Mouse (Mus musculus): ENCODE measurements around the gene Slc8a1.

Gene Slc8a1

DNA sequence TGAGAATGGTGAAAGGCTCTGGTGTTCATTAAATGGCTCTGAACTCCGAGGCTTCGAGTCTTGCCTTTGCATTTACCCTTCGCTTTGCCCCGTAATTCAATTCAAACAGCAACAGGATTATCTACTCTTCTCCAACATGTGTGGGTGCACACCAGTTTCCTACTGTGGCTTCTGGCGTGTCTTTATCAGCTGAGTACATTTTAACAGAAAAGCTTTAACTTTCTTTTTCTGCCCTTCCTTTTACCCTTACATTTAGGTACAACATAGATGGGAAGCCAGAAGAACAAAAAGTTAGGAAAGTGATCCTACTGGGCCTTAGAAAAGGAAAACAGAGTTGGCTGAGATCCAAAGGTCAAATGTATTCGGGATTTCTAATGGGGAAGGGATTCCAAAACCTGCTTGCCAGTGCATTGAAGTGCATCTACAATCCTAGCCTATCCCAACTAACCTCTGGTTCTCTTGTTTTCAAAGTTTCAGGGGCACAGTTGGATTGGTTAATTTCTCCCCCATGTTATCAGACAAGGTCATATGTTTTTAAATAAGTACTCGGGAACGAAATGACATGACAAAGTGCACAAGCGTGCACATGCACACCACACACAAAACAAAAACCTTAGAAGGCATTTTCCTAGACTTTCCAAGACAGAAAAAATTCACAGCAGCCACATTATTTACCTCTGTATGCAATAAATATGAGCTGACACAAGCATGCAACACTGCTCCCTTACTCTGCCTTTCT lies 172.4 kb downstream of the Slc8a1 start:
- DNase-seq (ENCODE audit: low spot score in 2 of 2): no peak

DNA sequence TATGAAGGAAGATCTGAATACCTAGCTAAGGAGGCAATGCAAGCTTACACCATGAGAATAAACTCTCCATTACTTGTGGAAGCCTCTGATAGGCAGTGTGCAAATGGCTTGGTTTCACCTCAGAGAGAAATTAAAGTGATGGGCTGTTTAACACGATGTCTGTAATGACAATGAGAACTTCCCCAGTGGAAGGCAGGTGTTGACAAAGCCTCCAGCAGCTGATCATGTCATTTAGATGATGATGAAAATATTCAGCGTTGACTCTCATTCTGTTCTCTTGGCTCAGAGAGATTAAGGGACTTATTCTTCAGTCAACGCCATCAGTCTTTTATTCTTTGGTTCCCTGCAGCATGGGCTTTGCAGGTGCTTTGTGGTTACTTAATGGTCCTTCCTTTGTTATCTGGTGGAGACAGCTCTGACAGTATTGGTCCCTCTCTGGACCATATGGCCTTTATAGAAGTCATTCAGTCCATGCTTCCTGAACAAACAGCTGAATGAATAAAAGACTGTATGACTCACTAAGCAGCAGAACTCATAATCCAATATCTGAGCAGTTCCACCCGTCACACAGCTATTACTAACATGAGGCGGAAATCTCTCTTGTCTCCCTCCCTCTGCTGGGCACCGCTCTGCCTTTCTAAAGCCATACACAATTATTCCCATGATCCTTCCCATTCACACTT lies 184.0 kb downstream of the Slc8a1 start:
- no peak for DNase-seq (ENCODE audit: low spot score in 2 of 2)

DNA sequence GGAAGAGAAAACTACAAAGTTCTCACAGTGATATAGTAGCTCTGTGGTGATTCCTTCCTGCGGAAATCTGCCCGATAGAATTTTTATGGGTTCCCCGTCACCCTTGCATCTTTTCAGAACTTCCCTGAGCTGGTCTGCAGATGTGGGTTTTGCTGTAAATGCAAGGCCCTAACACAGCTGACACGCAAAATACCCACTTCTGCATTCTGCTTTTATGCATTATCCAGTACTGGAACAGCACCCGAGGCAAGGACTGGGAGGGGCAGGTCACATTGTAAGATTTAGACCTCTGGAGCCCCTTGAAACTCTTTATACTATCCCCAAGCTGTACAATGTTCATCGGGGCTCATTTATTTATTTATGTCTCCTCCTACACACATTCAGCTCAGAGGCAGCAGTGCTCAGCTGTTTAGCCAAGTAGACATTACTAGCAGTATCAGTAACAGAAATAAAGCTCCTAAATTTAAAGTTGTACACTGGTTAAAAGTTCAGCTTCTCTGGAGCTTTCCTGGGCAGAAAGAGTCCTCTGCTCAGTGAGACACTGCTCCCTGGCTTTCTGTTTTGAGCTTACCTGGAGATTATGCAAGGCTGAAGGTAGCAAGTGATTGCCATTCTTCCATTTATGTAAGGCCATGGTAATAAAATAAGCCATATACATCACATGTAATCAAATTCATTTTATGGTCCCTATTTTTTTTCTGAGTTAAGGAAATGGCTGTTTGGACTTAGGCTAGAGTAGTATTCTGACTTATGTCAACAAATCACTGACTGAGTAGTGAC lies 186.1 kb downstream of the Slc8a1 start:
- no peak for DNase-seq (ENCODE audit: low spot score in 2 of 2)

DNA sequence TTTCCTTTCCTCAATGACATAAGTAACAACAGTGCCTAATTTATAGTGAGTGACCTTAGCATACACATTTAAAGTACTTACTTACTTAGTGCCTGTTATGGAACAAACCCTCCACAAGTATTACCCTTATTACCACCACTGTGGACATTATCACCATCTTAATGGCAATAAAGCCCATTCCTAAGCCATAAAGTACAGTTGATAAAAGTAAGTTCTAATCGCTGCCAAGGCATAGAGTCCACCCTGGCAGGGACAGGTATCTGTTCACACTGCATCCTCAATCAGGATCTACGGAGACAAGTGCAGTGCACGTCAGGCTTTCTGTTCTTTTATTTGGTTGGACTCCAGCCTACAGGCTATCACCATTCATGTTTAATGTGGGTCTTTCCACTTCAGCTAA lies 187.3 kb downstream of the Slc8a1 start:
- no peak for DNase-seq (ENCODE audit: low spot score in 2 of 2)

DNA sequence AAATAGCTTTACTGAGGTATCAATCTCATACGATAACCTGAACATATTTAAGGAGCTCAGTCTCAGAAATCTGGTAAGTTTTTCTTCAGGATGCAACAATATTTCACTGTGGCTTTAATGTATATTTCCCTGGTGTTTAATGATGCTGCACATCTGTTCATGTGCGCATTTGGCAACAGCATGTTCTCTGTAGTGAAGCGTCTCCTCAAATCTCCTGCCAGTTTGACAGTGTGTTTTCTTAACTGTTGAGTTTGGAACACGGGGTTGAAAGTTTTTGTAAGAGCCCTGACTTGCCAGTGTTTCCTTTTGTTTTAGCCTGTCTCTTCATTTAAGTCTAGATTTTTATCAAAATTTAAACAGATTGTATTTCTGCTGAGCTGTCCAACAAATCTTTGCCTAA lies 190.2 kb downstream of the Slc8a1 start:
- DNase-seq (ENCODE audit: low spot score in 2 of 2): no peak

DNA sequence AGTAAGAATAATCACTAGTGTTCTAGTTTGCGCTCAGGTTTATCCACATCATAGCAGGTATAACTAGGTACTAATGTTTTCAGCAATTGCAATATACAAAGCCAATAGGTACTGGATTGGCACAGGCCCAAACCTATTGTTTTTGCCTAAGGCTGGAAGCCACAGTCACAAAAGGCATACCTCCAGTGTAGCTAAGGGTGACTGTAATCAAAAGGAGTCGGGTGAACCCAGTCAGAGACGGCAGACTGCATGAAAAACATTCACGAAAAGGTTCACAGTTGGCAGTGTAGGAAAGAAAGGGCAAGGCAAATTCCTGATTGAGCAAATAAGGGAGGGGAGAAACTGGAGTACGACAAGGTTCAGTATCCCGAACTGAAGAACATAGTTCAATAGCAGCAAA lies 191.7 kb downstream of the Slc8a1 start:
- no peak for DNase-seq (ENCODE audit: low spot score in 2 of 2)

DNA sequence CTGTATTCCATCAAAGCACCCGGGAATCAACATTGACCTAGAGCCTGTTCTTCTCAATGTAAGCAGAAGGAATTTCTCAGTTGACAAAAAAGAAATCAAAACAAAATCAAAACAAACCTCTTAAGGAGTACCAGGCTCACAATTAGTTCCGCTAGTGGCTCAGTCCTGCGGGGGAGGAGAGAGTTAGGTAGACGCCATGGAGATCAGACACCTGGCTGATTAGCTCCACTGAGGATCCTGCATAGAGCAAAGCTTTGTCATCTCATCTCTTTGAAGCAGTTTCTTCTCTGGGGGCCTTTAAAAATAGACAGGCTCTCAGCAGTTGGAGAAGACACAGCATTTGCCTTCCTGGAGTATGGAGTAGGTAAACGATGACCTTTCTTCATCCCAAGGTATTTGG lies 192.2 kb downstream of the Slc8a1 start:
- no peak for DNase-seq (ENCODE audit: low spot score in 2 of 2)

DNA sequence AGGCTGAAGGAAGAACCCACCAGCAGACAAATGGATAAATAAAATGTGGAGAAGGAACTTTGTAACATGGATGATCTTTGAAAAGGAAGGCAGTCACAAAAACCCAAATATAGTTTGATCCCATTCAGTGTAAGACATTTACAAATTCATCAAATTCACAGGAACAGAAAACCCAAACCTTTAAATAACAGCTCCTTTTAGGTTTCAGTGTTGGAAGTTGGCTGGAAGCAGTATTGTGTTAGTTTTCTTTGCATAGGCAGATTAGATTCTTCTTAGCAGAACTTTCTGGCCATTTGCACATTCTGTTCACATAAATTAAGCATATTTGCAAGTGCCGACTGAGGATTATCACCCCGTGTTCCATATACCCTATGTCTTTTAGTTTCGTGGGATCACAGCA lies 193.3 kb downstream of the Slc8a1 start:
- DNase-seq (ENCODE audit: low spot score in 2 of 2): no peak

DNA sequence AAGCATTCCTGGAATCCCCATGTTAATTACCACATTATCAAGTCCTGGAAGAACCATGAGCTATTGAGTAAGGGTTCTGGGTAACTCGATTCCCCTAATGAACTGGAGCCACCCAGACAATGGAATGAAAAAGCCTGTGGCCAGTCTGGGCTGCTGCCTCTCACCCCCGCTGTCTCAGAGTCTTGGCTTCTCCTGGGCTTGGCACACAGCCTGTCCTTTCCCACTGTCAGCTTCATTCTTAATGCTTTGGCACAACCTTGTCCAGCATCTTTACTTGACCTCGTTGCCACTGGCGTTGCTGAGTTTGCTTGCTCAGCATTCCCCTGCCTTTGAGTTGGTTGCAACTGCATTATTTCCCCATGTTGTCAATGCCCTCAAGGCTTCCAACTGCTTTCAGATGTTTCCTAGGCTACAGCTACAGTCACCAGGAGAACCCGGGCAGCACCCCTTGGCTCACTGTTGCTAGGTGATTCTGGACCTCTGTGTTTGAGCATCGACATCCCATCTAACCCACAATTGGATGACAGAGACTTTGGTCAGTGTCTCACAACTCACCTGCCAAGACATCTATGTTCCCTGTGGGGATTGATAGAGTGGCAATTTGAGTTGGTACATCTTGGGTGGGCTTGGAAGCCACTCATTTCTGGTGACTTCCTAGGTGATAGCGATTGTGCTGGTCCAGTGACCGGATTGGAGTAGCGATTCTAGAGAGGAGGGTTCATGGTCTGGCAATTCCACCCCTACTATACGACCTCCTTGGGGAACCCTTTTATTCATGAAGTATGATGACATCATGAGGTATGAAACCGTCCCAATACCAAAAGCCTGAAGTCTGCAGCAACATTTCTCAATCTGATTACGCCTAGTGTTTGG lies 195.6 kb downstream of the Slc8a1 start:
- DNase-seq (ENCODE audit: low spot score in 2 of 2): no peak

DNA sequence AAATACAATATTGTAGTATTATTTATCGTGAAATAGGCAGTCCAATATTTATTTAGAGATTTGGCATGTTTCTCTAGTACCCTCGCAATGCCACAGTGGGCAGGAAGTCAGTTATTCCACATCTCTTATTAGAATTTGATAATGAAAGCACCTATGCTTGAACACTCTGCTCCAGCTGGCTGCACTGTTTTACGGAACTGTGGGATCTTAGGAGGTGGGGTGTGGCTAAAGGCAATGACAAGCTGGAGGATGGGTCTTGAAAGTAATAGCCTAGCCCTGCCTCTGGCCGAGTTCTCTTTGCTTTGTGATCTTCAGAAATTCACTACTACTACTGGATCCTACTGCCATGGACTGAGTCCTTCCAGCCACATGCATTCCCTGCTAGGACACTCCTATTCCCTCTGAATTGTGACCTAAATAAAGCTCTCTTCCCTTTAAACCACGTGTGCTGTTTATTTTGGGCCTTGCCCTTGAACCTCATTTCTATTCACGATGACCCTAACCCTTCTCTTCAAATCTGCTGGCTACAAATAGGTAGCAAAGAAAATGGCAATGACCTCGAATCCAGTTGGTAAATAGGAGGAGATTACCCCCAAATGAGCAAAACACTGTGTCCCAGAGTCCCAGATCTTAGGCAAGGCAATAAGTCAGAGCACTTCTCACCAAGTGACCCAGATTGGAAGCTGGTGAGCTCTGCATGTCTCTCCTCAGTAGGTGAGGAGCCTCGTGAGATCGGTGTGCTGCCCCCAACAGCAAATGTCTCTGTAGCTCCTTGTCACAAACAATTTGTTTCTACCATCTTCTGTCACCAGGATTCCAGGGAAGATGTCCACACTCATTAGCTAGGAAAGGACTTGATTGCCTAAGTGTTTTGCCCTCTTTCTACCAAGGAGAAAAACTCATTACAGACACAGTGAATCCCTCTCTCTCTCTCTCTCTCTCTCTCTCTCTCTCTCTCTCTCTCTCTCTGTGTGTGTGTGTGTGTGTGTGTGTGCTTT lies 199.7 kb downstream of the Slc8a1 start:
- DNase-seq (ENCODE audit: low spot score in 2 of 2): no peak

DNA sequence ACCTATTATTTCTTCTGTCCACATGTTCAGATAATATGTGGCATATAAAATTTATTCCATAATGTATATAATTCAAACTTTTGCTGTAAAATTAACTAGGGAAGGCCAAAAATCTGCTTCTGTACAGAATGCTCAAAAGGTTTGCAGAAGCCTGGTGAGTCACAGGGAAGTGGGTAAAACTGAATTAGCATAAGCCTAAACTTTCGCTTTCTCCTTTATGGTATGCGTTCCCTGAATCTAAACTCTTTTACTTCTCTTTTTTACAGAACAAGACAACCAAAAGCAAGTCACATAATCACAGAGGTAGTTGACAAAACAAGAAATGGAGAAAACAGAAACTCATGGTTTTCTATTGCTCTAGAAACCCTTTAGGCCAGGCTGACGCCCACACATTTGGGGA lies 202.1 kb downstream of the Slc8a1 start:
- DNase-seq (ENCODE audit: low spot score in 2 of 2): no peak

DNA sequence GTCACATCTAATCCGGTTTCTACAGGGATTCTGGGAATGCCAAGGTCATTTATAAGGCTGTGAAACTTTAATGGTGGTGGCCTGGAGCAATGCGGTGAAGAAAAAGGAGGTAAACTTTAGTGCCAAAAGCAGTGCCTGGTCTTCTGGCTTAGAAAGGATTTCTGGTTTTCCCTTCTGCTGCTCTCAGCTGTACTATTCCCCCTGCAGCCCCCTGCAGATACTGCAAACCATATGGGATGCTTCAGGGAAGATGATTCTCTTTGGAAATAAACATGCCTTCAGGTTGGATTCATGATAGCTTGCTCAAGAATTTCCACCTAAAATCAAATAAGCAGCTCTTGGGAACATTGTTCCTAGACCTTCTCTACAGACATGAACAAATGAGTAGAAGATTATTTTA lies 208.3 kb downstream of the Slc8a1 start:
- no peak for DNase-seq (ENCODE audit: low spot score in 2 of 2)

DNA sequence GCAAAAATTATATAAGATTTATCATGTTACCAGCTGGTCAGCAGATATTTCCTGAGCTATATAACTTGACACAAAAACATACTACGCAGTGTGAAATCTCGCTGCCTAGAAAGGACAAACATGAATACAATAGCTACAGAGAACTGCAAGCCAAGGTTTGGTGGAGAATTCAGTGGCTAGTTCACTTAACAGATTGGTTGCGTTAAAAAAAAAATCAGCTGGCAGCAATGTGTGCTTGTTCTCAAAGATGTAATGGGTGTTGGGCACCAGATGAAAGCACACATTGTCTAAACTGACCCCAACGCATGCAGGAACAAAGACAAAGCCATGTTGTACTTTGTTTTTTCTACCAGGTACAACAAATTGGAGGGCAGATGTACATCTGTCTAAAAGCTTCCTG lies 209.2 kb downstream of the Slc8a1 start:
- DNase-seq (ENCODE audit: low spot score in 2 of 2): no peak

DNA sequence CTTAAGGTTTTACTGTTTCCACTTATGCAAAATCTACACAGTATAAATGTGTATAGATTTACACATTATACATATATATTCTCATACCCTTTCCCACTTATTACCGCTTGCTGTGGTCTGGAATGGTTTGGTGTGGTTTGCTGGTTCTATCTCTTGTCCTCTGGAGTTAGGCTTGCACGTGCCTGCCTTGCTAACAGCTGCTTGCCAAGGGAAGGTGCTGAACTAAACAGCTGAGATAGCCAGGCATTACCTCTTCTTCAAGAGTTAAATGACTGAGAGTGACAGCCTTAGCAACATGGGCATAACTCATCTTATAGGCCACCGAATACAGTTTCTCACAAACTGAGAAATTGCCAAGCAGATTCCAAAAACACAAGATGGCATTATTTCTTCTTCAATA lies 211.7 kb downstream of the Slc8a1 start:
- no peak for DNase-seq (ENCODE audit: low spot score in 2 of 2)

DNA sequence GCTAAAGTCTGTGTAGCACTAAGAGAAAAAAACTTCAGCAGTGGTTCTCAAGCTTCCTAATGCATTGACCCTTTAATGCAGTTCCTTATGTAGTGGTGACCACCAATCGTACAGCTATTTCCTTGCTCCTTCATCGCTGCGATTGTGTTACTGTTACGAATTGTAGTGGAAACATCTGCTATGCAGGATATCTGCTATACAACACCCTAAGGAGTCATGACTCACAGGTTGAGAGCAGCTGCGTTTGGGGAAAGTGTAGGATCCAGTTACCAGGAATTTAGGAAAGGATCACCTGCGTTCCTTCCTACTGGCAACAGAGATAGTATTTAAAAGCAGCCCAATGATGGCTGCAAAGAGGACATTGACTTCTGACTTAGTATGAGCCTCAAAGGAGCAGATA lies 213.4 kb downstream of the Slc8a1 start:
- no peak for DNase-seq (ENCODE audit: low spot score in 2 of 2)

DNA sequence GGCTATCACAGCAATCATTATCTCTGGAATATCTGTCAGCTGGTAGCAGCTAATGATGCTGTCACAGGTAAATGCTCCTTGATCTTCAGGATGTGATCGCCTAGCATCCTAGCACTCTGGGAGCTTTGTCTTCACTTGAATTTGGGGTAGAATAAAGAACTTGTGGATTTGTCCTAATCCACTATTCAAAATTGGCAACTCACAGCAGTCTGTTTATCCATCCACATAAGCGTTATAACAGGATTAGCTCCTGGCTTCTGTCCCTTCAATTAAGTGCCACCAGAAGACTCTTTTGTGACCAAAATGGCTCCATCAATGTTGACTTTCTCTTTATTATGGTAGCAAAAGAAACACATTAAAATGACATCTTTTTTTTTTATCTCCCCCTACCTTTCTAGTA lies 214.2 kb downstream of the Slc8a1 start:
- no peak for DNase-seq (ENCODE audit: low spot score in 2 of 2)

DNA sequence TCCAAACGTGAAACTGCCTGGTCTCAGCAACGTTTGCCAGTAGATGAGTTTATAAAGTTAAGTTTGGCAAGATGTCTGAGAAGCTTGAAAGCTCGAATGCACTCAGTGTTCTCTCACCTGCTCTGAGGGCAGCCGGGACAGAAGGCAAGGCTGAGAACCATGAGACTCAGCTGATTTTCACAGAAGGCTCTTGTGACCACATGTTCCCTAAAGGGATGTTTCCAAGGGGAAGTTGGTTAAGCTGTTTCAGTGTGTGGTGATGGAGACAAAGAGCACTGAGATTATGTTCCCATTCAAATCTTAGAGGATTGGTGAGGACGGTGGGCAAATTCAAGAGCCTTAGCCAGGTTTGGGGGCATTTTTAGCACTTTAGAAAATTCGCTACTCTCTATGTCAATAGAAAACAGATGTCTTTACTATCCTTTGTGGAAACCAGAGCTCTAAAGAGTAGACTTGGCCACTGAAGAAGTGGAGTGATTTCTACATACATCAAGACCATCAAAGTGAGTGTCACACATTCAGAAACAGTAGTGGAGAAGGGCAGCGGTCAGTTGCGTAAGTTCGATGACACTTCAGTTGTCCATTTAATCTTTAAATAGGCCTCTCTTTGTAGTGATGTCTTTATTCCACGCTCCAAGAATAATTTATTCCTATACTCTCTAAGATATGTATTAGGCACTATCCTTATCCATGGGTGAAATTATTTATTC lies 219.7 kb downstream of the Slc8a1 start:
- no peak for DNase-seq (ENCODE audit: low spot score in 2 of 2)

DNA sequence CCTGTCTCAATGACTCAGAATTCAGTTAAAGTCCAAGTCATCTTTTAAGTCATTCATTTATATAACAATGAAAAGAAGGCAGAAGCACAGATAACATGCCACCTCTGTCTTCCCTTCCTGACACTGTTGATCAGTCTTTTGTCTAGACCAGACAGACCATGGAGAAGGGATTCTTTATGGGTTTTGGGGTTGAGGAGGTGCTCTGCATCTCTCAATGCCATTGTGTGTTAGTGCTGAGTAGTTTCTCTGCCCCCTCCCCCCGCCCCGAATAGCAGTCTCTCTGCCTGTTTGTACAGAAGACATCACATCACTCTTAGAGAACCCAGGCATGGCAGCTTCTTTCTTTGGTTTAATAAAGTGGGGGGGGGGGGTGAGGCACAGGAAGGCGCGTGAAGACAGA lies 222.0 kb downstream of the Slc8a1 start:
- DNase-seq (ENCODE audit: low spot score in 2 of 2): no peak

DNA sequence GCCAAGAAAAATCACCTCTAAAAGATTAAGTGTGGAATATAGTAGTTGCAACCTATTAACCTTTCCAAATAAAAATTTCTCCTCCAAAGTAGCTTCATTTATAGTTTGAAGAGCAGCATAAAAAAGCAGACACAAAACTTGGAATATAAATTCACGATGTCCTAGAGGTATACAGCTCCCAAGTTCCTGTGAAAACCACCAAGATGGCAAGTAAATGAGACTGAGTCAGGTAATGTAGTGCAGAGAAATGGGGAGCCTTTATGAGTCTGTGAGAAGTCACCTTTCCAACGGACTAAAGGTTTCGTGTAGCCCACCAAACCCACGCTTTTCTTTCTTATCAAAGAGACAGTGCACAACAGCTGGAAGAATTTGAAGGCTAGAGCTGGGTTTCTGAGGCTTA lies 224.2 kb downstream of the Slc8a1 start:
- DNase-seq (ENCODE audit: low spot score in 2 of 2): no peak

DNA sequence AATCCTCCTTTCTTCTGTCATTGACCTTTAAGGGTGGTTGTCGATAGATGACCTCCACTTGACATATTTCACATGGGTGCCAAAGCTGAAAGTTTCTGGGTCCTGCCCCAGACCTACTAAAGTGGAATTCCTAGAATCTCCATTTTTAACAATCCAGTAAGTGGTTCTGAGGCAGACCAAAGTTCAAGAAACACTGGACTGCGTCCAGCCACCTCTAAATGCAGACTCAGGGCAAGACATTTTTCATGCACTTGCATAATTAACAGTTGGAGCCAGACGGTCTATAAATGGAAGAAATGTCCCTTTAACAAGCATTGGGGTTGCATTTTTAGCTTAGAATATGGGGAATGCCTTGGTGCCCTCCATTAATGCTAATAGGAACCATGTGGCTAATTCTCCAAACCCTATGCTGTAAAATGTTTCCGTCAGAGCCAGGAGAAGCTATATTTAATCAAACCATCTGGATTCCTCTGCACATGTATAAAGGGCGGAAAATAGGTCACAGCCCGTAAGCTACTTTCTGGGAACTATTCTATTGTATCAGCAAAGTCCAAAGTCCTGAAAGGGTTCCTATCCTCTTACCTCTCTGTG lies 224.7 kb downstream of the Slc8a1 start:
- DNase-seq (ENCODE audit: low spot score in 2 of 2): no peak
